Mouse (Mus musculus) kidney, postnatal 36 days (tissue): ENCODE results near the gene Mx1.

ENCODE experiments used
- DNase-seq, 2 experiments: peaks; one replicate each; pipeline ENCODE4 v3.0.0; 2021 to 2022; ENCODE audit warnings: mixed read lengths in 2 of 2

Gene Mx1

DNA sequence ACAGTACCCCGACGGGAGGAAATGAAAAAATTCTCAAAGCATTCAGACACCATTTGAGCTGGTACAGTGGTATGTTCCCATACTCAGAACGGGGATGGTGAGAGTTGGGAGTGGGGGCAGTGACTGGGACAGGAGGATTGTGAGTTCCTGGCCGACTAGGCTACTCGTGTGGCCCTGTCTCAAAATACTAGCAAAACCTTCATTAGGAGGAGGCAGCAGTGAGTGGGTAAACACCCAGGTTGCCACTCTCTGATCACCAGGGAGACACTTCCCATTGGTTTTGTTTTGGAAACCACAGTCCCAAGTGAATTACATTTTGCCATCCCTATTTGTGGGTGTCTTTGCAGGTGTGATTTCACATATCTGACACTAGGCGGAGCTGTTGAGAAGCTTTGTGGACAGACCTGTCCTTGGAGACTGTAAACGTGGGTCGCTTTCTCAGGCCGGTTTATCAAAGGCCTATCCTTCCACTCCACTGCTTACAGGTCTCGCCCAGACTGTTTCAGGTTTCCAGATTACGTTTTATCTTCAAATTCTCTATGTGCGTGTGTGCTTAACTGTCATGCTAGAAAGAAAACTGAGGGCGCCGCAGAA, 18.9 kb downstream of the Mx1 start:
- DNase-seq, result peak; percentile 45 to 62

- no peak for DNase-seq
Measured at GRCm38 (mm10) chr16:97441967-97442366, 20.7 kb downstream of the Mx1 start.

DNA sequence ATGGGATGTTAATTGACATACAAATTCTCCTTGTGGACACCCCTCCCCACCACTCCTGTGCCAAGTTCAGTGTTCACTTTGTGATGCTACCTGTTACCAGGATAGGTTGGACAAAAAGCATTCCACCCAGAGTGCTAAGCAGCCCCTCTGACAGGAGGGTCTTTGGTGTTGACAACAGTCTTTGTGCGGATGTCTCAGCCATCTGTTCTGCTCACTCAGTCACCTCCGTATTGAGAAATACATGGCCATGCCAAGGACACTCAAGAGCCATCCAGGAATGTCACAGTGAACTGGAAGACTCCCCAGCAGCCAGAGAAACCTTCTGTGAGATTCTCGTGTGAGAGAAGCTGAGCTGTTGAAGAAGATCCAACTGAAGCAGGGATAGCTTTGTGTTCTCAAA, 24.5 kb downstream of the Mx1 start:
- DNase-seq, result no peak

- DNase-seq, result no peak
Measured at GRCm38 (mm10) chr16:97437448-97438056, 25.2 kb downstream of the Mx1 start.

GRCm38 (mm10) chr16:97434206-97434605, 28.5 kb downstream of the Mx1 start:
- no peak for DNase-seq

- peak; percentile 26 to 46 for DNase-seq
Measured at GRCm38 (mm10) chr16:97431328-97431727, 31.4 kb downstream of the Mx1 start.

DNA sequence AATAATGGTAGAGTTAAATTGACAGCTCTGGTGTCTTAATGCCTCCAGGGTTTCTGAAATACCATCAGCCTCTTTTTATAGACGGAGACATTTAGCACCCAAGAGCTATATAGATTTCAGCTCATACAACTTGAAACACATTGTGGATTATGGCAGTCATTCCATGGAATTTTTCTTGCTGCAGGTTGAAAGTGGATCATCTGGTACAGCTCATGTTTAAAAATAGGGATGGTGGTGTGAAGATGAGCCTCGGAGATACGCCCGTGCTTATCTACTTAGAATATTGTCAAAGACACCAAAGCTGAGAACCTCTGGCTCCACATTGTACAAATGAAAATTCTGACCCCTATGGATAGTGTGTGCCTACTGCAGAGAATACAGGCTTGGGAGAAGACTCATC, 32.6 kb downstream of the Mx1 start:
- DNase-seq, result no peak

DNA sequence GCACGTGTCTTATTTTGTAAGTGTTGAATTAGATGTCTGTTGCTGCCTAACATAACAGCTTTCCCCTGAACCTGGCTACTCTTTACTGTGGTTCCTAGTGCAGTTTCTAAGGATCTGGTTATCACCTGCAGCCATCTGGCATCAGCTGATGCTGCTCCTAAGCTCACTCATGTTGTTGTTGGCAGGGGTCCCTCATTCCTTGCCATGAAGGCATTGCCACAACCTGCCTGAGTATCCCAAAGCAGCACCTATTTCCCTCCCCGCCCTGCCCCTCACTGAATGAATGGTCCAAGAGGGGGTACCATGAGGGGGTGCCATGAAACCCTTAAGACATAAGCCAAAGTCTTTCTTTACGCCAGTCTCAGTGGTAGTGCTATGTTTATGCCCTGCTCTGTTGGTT, 34.7 kb downstream of the Mx1 start:
- DNase-seq, result no peak

GRCm38 (mm10) chr16:97423627-97424026, 39.1 kb downstream of the Mx1 start:
- DNase-seq, result no peak

DNA sequence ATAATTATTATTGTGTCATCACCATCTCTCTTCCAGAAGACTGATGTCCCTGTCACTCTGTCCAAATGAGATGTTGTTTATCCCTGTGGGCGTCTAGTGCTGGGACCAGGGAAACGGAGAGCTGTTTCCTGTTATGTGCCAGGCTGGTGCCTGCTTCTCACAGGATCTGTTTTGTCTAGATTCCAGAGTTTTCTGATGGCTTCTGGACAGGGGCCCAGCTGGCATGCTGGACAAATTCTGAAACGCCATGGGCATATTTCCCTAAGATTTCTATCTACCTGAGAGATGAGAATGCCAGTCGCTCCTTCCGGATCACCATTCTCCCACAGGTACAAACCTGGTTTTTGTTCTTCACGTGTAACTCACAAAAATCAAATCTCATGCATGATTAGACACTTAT, 41.0 kb downstream of the Mx1 start:
- no peak for DNase-seq

GRCm38 (mm10) chr16:97418749-97419453, 43.8 kb downstream of the Mx1 start:
- DNase-seq, result no peak

- DNase-seq, result peak; percentile 58 to 78
Measured at GRCm38 (mm10) chr16:97417896-97418542, 44.7 kb downstream of the Mx1 start.

GRCm38 (mm10) chr16:97405476-97406012, 57.2 kb downstream of the Mx1 start:
- no peak for DNase-seq

- DNase-seq, result no peak
Measured at GRCm38 (mm10) chr16:97402213-97402785, 60.4 kb downstream of the Mx1 start.

- DNase-seq, result no peak
Measured at GRCm38 (mm10) chr16:97401741-97402140, 61.0 kb downstream of the Mx1 start.

- DNase-seq, result no peak
Measured at GRCm38 (mm10) chr16:97399991-97400390, 62.7 kb downstream of the Mx1 start.

DNA sequence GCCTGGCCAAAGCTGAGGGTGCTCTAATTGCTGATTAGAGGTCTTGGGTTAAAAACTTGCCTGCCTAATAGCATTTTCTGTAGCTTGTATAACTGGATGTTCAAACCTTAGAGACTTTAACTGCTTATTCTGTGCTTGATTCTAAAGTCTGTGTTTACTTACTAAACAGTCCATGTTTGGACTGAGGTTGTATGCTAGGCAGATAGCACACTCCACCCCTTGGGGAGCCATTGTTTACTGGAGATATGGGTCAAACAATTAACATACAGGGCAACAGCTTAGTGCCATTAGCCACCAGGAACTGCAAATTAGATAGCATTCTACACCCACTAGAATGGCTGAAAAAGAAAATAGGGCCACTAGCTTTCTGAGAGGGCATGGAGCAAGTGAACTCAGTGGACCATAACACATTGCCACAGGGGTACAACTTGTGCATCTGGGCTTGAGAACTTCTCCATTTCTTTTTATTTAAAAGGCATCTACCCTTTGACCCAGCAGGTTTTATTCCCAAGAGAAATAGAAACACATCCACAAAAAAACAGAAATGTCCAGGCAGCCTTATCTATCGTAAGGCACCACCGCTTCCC, 64.7 kb downstream of the Mx1 start:
- DNase-seq, result peak; percentile 12 to 22
